Mouse (Mus musculus) embryonic fibroblast, embryonic 13.5 days (primary cell): ENCODE results near the gene Bicdl2.

Experiments used
- CTCF ChIP-seq: IDR thresholded peaks from 2 replicates; pipeline ENCODE4 v1.5.1; 2011; ENCODE audit warnings: mild to moderate bottlenecking, control low read depth, low read length, moderate library complexity, borderline replicate concordance; ENCODE audit not compliant: insufficient read depth
- POLR2A ChIP-seq: IDR thresholded peaks from 2 replicates; pipeline ENCODE4 v1.6.1; 2011; ENCODE audit warnings: low read depth, mild to moderate bottlenecking, control low read depth, low read length, moderate library complexity

DNA sequence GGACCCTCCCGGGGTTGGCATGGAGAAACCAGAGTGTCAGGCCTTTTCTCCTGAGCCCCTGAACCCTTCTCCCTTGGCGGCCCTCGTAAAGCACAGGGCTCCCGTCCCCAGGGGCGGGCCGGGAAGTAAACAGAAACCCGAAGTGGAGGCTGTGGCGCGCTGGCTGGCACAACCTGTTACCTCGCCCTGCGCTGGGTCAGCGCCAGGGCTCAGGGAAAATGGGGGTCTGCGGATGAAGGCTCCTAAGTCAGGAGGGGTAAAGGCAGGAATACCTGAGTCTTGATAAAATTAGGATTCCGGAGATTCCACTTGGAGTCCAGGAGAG lies 532 bp downstream of the Bicdl2 start:
- TF ChIP-seq CTCF, result no peak
- TF ChIP-seq POLR2A, result no peak
